Mouse (Mus musculus) kidney, adult 2 months (tissue): ENCODE measurements around the gene Epb41l4b.

ENCODE experiments used
- CTCF ChIP-seq: fragments of 200-500 bp; conservative IDR thresholded peaks from 2 replicates; pipeline ENCODE4 v1.5.1; 2011; ENCODE audit warnings: low read depth, mild to moderate bottlenecking, control low read depth, low read length, moderate library complexity, mixed read lengths; ENCODE audit not compliant: insufficient read depth, insufficient read length
- POLR2A ChIP-seq: fragments of 200-500 bp; IDR thresholded peaks from one replicate; pipeline ENCODE4 v1.6.1; 2011; ENCODE audit warnings: low read depth, low read length, control low read depth

- no peak for TF ChIP-seq POLR2A
- no peak for TF ChIP-seq CTCF
Measured at GRCm38 (mm10) chr4:56991951-56992350, 151.3 kb downstream of the Epb41l4b start.
